Mouse (Mus musculus) thymus, postnatal 10 days (tissue): ENCODE results near the gene Pdzrn3.
A peak's percentile ranks its signal among the peaks of the same experiment; 100 is the strongest.

ENCODE experiments used
- DNase-seq, 2 experiments: peaks; one replicate each; pipeline ENCODE4 v3.0.0; 2021; ENCODE audit warnings: low spot score in 2 of 2

Gene Pdzrn3

DNA sequence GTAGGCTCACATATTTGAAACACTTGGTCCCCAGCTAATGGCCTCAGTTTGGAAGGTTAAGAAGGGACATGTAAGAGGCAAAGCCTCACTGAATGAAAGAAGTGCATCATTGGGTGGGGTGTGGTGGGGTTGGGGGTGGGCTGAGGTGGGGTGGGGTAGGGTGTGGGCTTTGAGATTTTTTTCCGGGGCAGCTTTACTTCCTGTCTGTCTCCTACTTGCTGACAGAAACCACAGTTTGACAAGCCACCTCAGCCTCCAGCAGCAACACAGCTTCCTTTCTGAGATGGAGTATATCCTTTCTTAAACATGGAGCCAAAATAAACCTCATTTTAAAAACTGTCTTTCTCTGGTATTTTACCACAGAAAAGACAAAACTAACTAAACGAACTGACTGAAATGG is 87.5 kb downstream of the Pdzrn3 start:
- DNase-seq = no peak

DNA sequence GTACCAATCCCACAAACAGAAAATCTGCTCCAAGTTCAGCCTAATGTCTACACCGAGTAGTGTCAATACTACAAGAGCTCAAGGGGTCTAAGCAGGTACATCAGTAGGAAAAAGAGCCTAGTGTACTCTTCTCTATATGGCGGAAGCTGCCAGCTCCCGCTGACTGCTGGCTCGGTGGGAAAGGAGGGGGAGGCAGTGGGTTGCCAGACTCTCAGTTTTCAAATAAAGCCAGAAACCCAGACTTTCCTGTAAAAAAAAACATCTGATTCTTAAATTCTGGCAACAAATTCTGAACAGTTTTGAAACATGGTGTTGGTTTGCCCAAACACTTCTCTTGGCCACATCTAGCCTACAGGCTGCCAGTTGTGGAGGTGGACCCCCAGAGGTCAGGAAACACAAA is 88.3 kb downstream of the Pdzrn3 start:
- no peak for DNase-seq

DNA sequence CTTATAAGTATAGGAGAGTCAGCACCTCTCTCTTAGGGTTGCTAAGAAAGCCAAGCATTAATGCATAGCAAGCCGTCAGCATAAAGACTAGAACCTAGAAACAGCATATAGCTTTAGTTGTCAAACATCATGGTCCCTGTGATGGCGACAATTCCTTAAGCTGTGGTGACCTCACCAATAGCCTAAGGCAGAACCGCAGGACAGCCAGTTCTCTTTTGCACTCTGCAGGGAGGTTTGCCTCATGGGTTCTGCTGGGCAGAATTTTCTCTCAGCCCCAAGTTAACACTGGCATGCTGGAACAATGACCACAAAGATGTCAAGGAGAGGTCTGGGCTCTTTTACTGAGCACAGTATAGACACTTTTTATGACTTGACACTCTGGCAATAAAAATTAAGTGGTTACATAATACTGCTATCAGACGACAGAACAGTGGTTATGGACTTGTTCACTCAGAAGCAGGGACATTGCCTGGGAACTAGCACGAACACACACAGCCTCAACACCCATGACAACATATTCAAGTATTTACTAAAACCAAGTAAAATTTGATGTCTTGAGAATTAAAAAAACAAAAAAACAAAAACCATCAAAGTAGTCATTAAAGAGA is 90.0 kb downstream of the Pdzrn3 start:
- DNase-seq = no peak

DNA sequence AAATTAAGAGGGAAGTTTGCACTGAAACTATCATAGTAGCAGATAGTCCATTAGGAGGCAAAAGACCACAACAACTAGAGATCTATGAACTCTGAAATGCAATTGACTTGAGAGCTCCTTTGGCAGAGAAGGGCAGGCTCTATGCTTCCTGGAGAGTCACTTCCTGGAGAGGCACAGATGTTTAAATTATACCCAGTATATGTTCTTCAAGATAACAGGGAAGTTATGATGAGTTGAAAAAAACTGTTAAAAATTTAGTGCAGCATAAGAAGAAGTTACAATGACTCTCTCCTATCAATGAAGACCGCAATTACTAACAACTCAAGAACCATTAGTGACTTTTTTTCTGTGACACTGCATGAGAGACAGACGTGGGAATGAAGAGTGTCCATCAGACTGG is 90.6 kb downstream of the Pdzrn3 start:
- no peak for DNase-seq

DNA sequence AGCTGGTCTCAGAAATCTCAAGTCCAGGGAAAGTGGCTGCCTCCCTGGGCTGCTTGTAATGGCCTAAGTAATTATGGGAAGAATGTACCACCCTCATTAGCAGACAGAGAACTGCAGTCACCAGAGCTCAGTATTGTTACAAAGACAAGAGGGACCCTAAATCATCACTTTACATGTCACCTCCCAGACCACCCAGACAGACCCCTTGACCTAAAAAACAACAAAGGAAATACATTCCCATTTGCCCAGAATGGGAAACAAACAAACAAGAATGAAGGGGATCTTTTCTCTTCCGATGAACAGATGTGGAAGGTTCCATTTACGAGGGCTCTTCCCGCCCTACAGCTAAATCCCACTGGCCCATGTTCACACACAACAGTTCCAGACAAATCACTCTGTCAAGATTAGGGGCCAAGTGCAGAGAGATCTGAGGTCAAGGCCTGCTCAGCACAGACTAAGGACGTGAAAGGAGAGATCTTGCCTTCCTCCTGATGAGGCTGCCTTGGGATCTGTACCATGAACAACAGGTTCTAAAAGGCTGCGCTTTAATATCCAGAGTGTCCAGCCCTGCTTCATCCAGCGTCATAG is 93.2 kb downstream of the Pdzrn3 start:
- DNase-seq = no peak

DNA sequence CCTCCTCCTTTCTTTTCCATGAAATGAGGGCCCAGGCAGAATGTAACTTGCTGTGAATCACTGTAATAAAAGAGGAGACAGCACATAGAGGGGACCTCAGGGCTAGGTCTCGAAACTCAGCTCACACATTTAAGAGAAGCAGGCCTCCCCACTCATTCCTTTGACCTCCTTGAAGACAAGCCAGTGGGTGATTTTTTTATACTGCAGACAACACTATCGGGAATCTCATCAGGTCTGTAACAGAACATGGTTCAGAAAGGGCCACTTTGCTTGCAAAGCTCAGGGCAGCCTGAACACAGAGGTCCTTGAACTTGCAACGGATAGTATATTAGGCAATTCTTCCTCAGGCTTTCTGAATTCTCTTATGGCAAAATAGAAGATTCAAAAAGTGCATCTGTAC is 93.8 kb downstream of the Pdzrn3 start:
- DNase-seq = no peak

DNA sequence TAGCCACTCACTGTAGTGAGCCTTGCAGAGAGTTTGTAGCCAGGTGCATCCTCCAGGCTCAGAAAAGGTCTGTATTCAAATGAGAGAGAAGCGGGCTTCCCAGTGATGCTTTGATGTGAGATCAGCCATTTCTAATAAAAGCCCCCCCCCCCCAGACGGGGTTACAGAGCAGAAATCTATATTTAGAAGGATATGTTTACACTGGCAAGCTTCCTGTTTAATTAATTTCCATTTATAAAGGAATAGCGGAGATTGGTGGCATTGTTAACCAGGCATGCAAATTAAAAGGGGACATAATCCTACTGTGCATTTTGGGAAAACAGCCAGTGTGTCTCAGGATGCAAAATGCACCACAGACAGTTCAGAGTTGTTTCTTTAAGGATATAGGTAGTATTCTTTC is 96.1 kb downstream of the Pdzrn3 start:
- no peak for DNase-seq

DNA sequence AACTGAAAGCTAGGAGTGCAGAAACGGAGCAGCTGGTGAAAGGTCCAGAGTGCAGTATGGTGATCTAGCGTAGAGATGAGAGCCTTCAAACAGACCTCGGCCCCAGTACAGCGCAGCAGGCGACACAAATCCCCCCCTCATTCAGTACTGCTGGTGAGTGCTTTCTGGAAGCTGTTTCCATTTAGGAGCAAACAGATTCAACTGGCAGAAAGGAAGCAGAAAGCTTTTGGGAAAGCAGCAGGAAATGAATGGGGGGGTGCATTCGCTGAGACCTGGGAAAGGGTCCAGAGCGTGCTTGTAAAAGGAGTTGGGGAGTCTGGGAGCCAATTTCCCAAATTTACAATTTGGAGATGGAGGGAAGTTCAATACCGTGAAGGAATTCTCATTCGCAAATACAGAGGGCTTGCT is 96.9 kb downstream of the Pdzrn3 start:
- no peak for DNase-seq

DNA sequence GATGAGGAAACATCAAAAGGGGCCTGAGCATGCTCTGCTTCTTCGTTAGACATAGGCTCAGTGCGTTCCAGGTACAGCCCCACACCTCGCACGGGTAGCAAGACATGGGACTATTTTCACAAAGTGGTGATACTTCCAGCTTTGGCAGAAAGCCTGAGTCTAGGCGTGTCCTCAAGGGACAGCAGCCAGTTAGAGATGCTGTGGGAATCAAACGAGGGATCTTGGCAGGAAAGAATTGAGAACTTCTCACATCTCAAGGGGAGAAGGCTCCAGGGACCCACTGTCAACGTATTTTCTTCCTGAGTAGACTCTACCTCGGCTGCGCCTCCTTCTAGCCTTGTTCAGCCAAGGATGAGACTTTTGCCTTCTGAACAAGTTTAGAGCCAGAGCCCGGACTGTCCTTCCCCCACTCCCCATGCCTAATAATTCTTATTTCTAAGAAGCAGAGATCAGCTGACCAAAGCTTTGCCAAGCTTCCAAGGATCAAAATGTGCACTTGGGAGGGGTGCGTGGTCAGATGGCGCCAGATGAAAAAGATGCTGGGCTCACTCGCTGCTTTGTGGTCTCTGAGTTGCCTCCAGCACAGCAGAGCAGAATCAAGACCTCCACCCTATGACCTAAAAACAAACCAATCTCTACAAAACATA is 99.3 kb downstream of the Pdzrn3 start:
- no peak for DNase-seq

DNA sequence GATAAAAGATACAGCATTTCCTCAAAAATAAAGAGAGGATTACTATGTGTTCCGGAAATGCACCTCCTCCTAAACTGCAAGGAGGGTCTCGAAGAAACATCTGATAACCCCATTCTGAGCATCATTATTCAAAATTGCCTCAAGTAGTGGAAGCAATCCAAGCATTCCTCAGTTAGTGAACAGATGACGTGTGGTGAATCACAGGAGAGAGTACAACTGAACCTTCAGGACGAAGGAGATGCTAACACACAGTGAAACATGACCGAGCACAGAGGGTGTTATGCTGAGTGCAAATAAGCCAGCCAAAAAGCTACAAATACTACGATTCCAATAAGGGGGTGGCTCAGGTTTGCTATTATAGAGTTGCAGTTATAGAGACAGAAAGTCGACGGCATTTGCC is 101.4 kb downstream of the Pdzrn3 start:
- DNase-seq = no peak

DNA sequence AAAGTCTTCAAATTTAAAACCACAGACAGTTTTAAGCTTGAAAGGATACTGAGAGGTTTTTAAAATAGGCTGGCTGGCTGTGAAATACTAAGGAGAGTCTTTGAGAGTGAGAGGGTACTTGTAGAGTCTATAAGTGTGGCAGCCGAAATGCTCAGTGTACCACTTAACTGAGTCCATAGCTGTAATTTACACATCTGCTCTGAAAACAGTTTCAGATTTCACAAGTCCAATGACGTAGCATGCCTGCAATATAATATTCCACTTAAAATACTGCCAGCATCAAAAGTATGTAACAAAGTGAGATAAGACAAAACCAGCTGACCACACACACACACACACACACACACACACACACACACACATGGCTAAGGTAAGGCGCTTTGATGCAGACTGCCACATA is 101.9 kb downstream of the Pdzrn3 start:
- DNase-seq = no peak

DNA sequence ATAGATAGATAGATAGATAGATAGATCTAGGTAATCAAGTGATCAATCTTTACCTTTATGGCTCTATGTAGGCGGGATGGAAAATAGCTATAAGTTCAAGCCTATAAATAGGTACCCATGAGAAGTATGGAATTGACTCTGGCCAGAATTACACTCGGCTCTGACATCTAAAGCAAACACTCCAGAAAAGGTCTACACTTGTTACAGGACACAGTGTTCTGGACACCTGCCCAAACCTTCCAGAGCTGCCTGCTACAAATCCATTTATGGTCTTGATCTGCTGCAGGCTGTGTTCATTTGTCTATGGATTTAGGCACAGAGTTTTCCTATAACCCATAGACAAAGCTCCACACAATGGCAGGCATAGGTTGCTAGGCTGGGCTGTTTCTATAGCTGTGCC is 102.9 kb downstream of the Pdzrn3 start:
- DNase-seq = no peak

DNA sequence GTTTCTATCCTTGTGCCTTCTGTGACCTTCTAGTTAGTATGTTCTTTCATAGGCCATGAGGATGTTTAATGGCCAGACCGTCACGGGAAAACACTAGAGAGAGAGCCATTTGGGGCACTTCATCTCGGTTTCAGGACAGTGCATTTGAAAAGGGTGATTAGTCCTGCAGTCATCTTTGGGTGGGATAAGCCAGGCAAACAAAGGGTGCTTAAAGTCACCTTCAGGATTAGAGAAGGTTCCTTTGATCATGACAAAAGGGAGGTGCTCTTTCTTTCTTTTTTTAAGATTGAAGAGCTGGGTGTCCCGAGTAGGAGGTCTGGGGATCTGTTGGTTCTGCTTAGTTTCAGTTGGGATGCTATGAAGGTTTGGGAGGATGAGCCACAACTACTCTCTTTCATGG is 105.4 kb downstream of the Pdzrn3 start:
- DNase-seq = no peak

DNA sequence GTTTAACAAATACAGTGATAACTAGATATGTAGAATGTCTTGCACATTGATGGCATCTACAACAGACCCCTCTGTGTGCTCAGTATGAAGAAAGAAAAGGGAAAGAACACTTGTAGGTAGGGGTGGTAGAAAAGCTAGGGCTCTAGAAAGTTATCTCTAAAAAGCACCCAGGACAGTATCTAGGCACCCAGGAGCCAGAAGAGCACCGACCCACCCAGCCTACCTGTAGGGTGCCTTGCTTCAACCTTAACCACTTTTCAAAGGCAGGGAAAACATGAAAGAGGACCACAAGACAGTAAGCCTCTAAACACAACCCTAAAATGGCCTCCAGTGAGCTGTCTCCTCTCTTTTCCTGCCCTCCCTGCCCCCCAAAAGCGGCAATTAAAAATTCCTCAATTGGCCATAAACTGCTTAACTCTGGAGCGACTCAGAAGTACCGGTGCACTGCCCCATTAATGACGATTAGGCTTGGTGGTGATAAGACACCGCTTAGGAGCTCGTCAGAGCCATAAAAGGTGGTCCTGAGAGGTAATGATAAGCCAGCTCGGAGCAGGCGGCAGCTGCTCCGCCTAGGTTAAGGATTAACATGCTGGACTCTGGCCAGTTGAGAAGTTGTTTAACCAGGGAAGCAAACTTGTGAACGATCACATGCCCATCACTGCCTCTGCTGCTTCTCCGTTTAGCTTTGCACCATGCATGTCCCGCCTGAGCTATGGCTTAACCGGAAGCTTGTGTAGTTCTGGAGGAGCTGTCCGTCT is 106.1 kb downstream of the Pdzrn3 start:
- DNase-seq = no peak

DNA sequence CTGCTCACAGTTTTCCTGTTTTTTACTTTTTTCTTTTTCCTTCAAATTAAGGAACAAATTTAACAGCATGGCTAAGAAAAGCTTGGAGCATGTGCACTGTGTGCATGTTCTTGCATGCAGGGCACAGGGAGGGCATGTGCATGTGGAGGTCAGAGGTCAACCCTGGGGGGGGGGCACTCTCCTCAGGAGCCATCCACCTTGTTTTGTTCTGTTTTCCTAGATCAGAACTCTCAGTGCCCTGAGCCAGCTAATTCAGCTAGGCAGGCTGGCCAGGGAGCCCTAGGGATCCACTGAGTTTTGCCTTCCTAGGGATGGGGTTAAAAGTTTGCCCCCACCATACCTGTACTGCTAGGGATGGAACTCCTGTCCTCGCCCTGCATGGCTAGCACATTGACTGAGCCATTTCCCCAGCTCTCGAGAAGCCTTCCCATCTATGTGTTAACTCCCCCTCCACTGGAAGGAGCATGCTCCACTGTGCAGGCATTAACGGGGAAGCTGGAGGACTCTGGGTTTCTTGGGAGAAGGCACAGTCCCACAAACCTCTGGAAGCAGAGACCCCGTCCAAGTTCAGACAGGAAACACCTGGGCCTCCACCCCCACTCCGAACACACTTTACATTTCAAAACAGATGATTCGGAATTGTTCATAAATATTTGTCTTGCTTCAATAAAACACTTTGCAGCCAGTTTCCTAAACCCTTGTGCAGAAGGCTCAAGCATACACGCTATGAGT is 107.4 kb downstream of the Pdzrn3 start:
- no peak for DNase-seq

DNA sequence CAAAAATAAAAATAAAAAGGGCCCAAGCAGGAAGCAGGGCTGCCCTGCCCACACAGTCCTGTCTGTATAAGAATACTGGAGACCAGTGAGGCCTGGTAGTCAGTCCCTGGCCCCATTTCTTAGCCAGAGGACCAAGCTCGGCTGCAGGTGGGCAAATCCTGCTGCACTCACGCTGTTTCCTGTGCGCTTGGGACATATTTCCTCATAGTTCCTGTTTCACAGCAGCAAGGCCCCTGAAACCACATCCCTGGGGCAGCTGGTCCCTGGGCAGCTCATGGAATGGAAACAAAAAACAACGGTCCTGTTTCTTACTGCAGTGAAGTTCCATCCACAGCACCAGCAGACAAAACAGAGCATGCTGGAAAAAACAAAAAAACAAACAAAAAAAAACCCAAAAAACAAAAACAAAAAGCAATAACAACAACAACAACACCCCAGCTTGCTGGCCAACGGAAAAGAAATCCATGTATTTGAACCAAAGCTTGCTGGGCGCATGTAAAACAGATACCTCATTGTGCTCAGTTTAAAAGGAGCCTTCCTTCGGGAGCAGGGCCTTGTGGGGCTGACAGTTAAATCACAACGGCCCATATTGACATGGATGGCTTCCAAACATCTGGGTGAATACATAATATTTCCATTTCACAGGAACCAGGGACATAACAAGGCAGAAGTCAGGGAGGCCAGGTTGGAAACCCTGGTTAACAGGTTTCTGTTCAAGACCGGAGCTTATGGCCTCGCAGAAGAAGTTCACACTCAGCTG is 108.2 kb downstream of the Pdzrn3 start:
- no peak for DNase-seq

DNA sequence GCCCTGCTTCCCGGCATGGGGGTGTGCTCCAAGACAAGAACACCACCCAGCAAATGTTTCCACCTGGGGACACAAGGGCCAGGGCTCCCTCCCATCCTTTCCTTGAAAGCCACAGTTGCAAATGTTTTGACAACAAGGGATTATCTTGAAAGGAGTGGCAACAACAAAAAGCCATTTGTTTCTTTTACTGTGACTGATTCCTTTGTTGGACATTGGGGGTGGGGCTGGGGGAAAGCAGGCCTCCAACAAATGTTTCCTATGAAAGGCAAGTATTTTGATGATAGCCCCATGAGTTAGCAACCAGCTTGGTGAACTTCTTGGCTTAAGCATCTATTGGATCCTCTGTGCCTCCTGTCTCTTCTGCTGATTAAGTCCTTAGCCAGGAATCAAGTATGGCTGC is 109.4 kb downstream of the Pdzrn3 start:
- no peak for DNase-seq

DNA sequence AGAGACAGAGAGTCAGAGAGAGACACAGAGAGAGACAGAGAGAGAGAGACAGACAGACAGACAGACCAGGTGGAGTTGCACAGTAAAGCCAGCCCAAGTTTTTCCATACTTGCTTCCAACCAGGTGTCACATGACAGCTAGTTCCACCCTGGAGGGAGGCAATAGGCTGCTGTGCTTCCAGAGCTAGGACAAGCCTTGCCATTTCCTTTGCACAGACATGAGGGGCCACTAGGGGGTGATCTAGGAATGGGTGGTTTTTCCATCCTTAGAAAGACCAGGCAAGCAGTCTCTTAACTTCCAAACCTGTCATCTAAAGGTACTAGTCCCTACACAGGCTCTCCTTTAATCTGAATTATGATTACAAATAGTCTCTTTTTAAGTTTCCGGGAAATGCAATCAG is 110.9 kb downstream of the Pdzrn3 start:
- DNase-seq = peak in 1 of 2 experiments; percentile 26

DNA sequence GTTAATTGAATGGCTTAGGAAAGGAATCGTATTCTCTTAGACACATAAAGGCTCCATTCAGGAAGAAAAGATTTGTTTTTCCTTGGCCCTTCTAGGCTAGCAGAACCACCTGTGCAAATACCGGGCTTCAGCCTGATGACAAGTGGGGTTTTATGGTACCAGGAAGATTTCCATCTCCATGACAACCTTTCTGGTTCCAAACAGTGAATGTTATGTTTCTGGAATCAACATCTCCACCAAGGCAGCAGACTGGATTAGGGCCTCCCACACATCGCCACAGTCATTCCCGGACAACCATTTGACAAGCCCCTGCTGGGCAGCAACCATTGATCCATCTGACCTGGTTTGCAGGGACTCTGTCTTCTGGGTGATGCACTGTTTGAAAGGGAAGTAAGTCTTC is 114.2 kb downstream of the Pdzrn3 start:
- no peak for DNase-seq

DNA sequence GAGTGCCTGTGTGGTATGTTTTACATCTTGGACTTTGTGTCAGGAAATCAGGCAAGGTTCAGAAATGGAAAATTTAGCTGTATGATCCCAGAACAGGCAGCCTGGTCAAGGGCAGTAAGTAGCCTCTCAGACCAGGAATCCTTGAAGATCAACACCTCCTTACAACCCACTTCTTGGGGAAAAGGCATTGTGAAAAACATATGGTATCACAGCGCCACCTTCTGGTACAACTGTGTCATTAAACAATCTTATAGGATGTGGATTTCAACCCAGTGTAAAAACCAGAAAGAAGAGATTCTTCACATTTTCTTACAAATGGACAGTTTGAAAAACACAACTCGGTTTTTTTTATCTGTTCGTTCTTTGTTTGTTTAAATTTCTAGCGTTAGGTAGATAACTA is 116.2 kb downstream of the Pdzrn3 start:
- peak in 1 of 2 experiments; percentile 11 for DNase-seq

DNA sequence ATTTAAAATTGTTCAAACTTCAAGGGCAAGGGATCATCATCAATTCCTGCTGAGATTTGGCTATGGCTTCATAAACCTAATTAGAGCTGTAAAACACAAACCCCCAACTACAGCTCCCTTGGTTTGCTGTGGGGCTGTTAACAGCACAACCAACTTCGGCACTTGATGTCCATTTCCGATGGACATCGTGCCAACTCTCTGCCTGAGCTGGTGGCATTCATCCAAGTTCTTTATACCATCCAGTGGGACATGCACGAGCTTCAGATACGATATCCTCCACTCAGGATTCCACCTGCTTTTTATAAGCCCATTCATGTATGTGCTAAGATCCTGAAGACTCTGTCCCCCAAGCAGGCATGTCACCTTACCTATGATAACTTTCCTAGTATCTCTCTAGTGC is 118.3 kb downstream of the Pdzrn3 start:
- no peak for DNase-seq
